Mouse (Mus musculus) thymus, adult 2 months (tissue): ENCODE results near the gene Zfp598. TPM values are rescaled to one million over a fixed set of nuclear protein-coding genes. Genes with fewer than 3 reads are reported as not detected.

Experiments
- DNase-seq: peaks from one replicate; pipeline ENCODE4 v3.0.0; 2021
- H3K27ac ChIP-seq: fragments of 200-500 bp; 2 replicates; pipeline ENCODE4 v1.5.1; 2012; ENCODE audit warnings: low read length, control low read depth; ENCODE audit not compliant: control insufficient read depth, insufficient read depth
- H3K27me3 ChIP-seq: fragments of 200-500 bp; 2 replicates; pipeline ENCODE4 v1.6.1; 2012; ENCODE audit warnings: mild to moderate bottlenecking, low read length, moderate library complexity, mixed read lengths; ENCODE audit not compliant: control insufficient read depth, insufficient read depth
- H3K36me3 ChIP-seq: fragments of 200-500 bp; 2 replicates; pipeline ENCODE4 v1.6.1; 2012; ENCODE audit warnings: mild to moderate bottlenecking, low read length, moderate library complexity; ENCODE audit not compliant: control insufficient read depth, insufficient read depth
- H3K4me1 ChIP-seq: fragments of 200-500 bp; replicated peaks from 2 replicates; pipeline ENCODE4 v1.6.1; 2012; ENCODE audit warnings: low read length; ENCODE audit not compliant: control insufficient read depth, insufficient read depth
- H3K4me3 ChIP-seq: fragments of 200-500 bp; 2 replicates; pipeline ENCODE4 v1.5.1; 2012; ENCODE audit warnings: mild to moderate bottlenecking, low read length, control low read depth, moderate library complexity; ENCODE audit not compliant: control insufficient read depth, insufficient read depth
- CTCF ChIP-seq: fragments of 200-500 bp; IDR thresholded peaks from 2 replicates; pipeline ENCODE4 v1.5.1; 2012; ENCODE audit warnings: mild to moderate bottlenecking, control low read depth, low read length, moderate library complexity, borderline replicate concordance; ENCODE audit not compliant: control insufficient read depth, poor library complexity, insufficient read depth; ENCODE audit errors: extremely low read depth
- POLR2A ChIP-seq: fragments of 200-500 bp; IDR thresholded peaks from 2 replicates; pipeline ENCODE4 v1.6.1; 2012; ENCODE audit warnings: mild to moderate bottlenecking, low read length, control low read depth, moderate library complexity; ENCODE audit not compliant: control insufficient read depth, poor library complexity, insufficient read depth; ENCODE audit errors: extremely low read depth
- WGBS: fragments of 180-500 bp; shearing (Covaris S2); methylation state at CpG from one replicate; pipeline ENCODE4 v1.1.7; 2018; 5-methylcytosine and 5-hydroxymethylcytosine counted together
- polyA plus RNA-seq: library from polyadenylated mRNA; depleted of rRNA; stranded (reverse); fragments of >200 nt; gene quantifications from 2 replicates; pipeline ENCODE4 v1.2.3, GENCODE M21; 2012

The Zfp598 gene
- polyA plus RNA-seq, 1 experiment = 123 TPM

GRCm38 (mm10) chr17:24639571-24639988 lies 29.9 kb upstream of the Zfp598 start:
- TF ChIP-seq CTCF = no peak
- TF ChIP-seq POLR2A = no peak
- no peaks in the 10 kb centered on the region for H3K4me1 ChIP-seq
- no peak overlapping the region for H3K27ac ChIP-seq
- WGBS = 100% methylated on average over 5 of the region's 5 CpGs
- H3K4me3 ChIP-seq = no peak overlapping the region
- H3K27me3 ChIP-seq = no peaks in the 10 kb centered on the region
- DNase-seq = no peak
- H3K36me3 ChIP-seq = no peaks in the 10 kb centered on the region

DNA sequence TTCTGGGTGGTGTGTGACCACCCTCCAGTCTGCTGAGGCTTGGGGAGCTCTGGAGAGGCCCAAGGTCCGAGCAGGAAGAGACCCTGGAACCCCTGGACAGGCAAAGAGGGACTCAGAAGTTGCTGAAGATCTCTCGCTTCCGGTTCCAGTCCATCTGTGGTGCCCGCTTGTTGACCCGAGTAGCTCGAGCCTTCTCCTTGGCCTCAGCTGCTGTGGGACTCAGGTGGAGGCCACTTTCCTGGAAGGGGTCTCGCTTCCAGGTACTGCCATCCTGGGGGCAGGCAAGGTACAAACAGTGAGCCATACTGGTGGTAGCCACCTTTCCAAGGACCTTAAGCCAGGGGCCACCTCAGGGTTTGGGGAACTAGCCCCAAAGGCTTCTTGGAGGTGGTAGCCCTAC lies 29.4 kb upstream of the Zfp598 start:
- no peak for TF ChIP-seq CTCF
- TF ChIP-seq POLR2A = no peak
- no peaks in the 10 kb centered on the region for H3K36me3 ChIP-seq
- no peaks in the 10 kb centered on the region for H3K4me1 ChIP-seq
- WGBS = 92% methylated on average over 7 of the region's 7 CpGs
- no peaks in the 10 kb centered on the region for H3K27me3 ChIP-seq
- no peak for DNase-seq
- H3K27ac ChIP-seq = no peak overlapping the region
- no peak overlapping the region for H3K4me3 ChIP-seq

- no peak for TF ChIP-seq POLR2A
- no peak for TF ChIP-seq CTCF
- H3K27ac ChIP-seq = no peak overlapping the region
- no peak overlapping the region for H3K4me3 ChIP-seq
- H3K4me1 ChIP-seq = no peaks in the 10 kb centered on the region
- WGBS = 97% methylated on average over 15 of the region's 15 CpGs
- H3K27me3 ChIP-seq = no peaks in the 10 kb centered on the region
- H3K36me3 ChIP-seq = no peaks in the 10 kb centered on the region
- no peak for DNase-seq
Observed at GRCm38 (mm10) chr17:24640581-24640980, 28.9 kb upstream of the Zfp598 start.

- TF ChIP-seq POLR2A (no peak), CTCF (no peak)
- Histone ChIP-seq H3K36me3 (no peaks in the 10 kb centered on the region), H3K4me3 (no peak overlapping the region), H3K27me3 (no peaks in the 10 kb centered on the region), H3K27ac (no peak overlapping the region), H3K4me1 (no peaks in the 10 kb centered on the region)
- WGBS = 97% methylated on average over 14 of the region's 14 CpGs
- no peak for DNase-seq
Observed at GRCm38 (mm10) chr17:24641944-24642343, 27.5 kb upstream of the Zfp598 start.

- WGBS = 89% methylated on average over 6 of the region's 6 CpGs
- no peak for DNase-seq
- TF ChIP-seq CTCF (no peak), POLR2A (no peak)
- Histone ChIP-seq H3K4me3 (no peak overlapping the region), H3K27me3 (no peaks in the 10 kb centered on the region), H3K27ac (no peak overlapping the region), H3K4me1 (no peaks in the 10 kb centered on the region), H3K36me3 (no peaks in the 10 kb centered on the region)
Observed at GRCm38 (mm10) chr17:24642791-24643343, 26.6 kb upstream of the Zfp598 start.

GRCm38 (mm10) chr17:24644030-24644715 lies 25.3 kb upstream of the Zfp598 start:
- Histone ChIP-seq H3K27me3 (no peaks in the 10 kb centered on the region; the same call in 1 of the 2 replicates), H3K4me3 (no peak overlapping the region), H3K36me3 (no peaks in the 10 kb centered on the region), H3K4me1 (no peaks in the 10 kb centered on the region), H3K27ac (no peak overlapping the region)
- TF ChIP-seq CTCF = no peak
- TF ChIP-seq POLR2A = no peak
- WGBS = 87% methylated on average over 7 of the region's 7 CpGs
- no peak for DNase-seq
